ENCODE assay signal across 10 mouse cellular contexts in the genomic region with DNA sequence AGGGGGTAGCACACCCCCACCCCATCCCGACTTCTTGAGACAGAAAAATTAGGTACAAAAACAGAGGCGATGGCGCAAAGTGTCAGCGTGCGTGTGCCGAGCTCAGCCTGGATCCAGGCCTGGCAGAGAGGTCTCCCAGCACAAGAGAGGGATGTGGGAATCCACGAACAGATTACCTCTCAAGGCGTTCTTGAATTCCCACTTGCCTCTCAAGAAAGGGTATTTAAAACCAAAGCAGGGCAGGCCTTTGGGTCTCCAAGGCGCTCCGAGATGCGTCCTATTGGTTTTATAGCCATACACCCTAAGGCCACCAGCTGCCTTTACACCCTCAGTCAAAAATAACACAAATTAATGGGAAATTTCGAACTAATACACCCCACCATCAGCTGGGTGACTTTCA. TPM values are rescaled to one million over a fixed set of nuclear protein-coding genes. Genes with fewer than 3 reads are reported as not detected.
DNase-seq lines count a peak whose midpoint lies in the region; ATAC-seq and TF ChIP-seq lines count a peak whose summit lies in the region.
"Had no signal": no experiment of that assay in that cellular context is flagged by ENCODE, and none has a peak within 500 bp of the region (broad histone marks: within the 10 kb centered on the region; RNA-seq: fewer than 3 reads in every experiment).

No protein-coding gene starts in this region.

- peak overlapping the region; percentile 62 for H3K4me2 ChIP-seq in liver, embryonic 11.5 days
- H3K4me2 ChIP-seq in neural tube, embryonic 15.5 days: peak overlapping the region; percentile 57

- no peak overlapping the region for H3K9ac ChIP-seq in liver, embryonic 11.5 days (ENCODE audit: low read depth, low read length)
- H3K9ac ChIP-seq in neural tube, embryonic 15.5 days (replicated peaks): no peak overlapping the region

- peaks cover 4% of the 10 kb centered on the region; the same call in 1 of the 2 replicates for H3K4me1 ChIP-seq in liver, embryonic 11.5 days (replicated peaks; ENCODE audit: control insufficient read depth, insufficient read depth, low read length)
- no peaks in the 10 kb centered on the region for H3K4me1 ChIP-seq in embryonic fibroblast, embryonic 13.5 days (ENCODE audit: control insufficient read depth, insufficient read depth, low read length)
- peaks cover 38% of the 10 kb centered on the region for H3K4me1 ChIP-seq in limb, embryonic 10.5 days
- H3K4me1 ChIP-seq in neural tube, embryonic 15.5 days: peaks cover 33% of the 10 kb centered on the region

- TF ChIP-seq POLR2A in embryonic fibroblast, embryonic 13.5 days (IDR thresholded peaks at IDR 0.05; ENCODE audit: low read depth, low read length): no peak

- no peak overlapping the region for H3K27ac ChIP-seq in liver, embryonic 11.5 days (ENCODE audit: low read depth, low read length)
- no peak overlapping the region for H3K27ac ChIP-seq in embryonic fibroblast, embryonic 13.5 days (ENCODE audit: insufficient read depth, low read length)
- no peak overlapping the region for H3K27ac ChIP-seq in limb, embryonic 10.5 days
- no peak overlapping the region for H3K27ac ChIP-seq in neural tube, embryonic 15.5 days (replicated peaks)

- H3K36me3 ChIP-seq in liver, embryonic 11.5 days (ENCODE audit: control insufficient read depth, insufficient read depth, low read length): no peaks in the 10 kb centered on the region
- no peaks in the 10 kb centered on the region for H3K36me3 ChIP-seq in limb, embryonic 10.5 days
- no peaks in the 10 kb centered on the region for H3K36me3 ChIP-seq in neural tube, embryonic 15.5 days

- H3K27me3 ChIP-seq in liver, embryonic 11.5 days (replicated peaks; ENCODE audit: control insufficient read depth, insufficient read depth, low read length): peaks cover 80% of the 10 kb centered on the region
- peaks cover 89% of the 10 kb centered on the region for H3K27me3 ChIP-seq in limb, embryonic 10.5 days (ENCODE audit: low read depth, poor library complexity, severe bottlenecking)
- peaks cover 87% of the 10 kb centered on the region for H3K27me3 ChIP-seq in neural tube, embryonic 15.5 days (replicated peaks)

- no peak overlapping the region; the same call in 1 of the 2 replicates for H3K4me3 ChIP-seq in liver, embryonic 11.5 days (ENCODE audit: low read depth, low read length)
- peak overlapping the region; percentile 27; the same call in 1 of the 2 replicates for H3K4me3 ChIP-seq in embryonic fibroblast, embryonic 13.5 days (ENCODE audit: insufficient read depth, low read length)
- H3K4me3 ChIP-seq in limb, embryonic 10.5 days: peak overlapping the region; percentile 41; the same call in 1 of the 2 replicates
- peak overlapping the region; percentile 45 for H3K4me3 ChIP-seq in neural tube, embryonic 15.5 days (replicated peaks)

- ATAC-seq in liver, embryonic 11.5 days (replicated peaks; ENCODE audit: low FRiP score): no peak
- no peak for ATAC-seq in neural tube, embryonic 15.5 days (ENCODE audit: low FRiP score)

- DNase-seq in liver, embryonic 11.5 days (ENCODE audit: low spot score): no peak
- no peak for DNase-seq in liver
- peak; percentile 49 for DNase-seq in limb, embryonic 10.5 days (ENCODE audit: low spot score)
- no peak for DNase-seq in spleen, adult 18-20 months
- DNase-seq in gastrocnemius, postnatal 4 days (ENCODE audit: low spot score in 2 of 2): no peak
- no peak for DNase-seq in adrenal gland, adult 8-10 months

- H3K9me3 ChIP-seq in liver, embryonic 11.5 days (ENCODE audit: control insufficient read depth, low read length): no peaks in the 10 kb centered on the region
- H3K9me3 ChIP-seq in limb, embryonic 10.5 days (replicated peaks): no peaks in the 10 kb centered on the region
- no peaks in the 10 kb centered on the region for H3K9me3 ChIP-seq in neural tube, embryonic 15.5 days (replicated peaks)

- no peak for TF ChIP-seq CTCF in embryonic fibroblast, embryonic 13.5 days (IDR thresholded peaks at IDR 0.05; ENCODE audit: borderline replicate concordance, insufficient read depth, low read length)

- WGBS in liver, embryonic 11.5 days: 21% methylated on average over 12 of the region's 12 CpGs
- 11% methylated on average over 12 of the region's 12 CpGs for WGBS in limb, embryonic 10.5 days
- 2% methylated on average over 12 of the region's 12 CpGs for WGBS in neural tube, embryonic 15.5 days

RNA-seq across cellular contexts. Expression of a gene that starts 4.4 kb away (rescaled TPM):
- polyA plus RNA-seq in liver, embryonic 11.5 days (2014; fragmentation: Nextera tagmentation; extraction: Ambion mirVana): 0.70 and 1.2 TPM in 2 replicates
- 1.4 and 2.0 TPM in 2 replicates for polyA plus RNA-seq in embryonic fibroblast, embryonic 13.5 days (2011; ENCODE audit: insufficient read length, low read depth, missing spikeins)
- polyA plus RNA-seq in limb, embryonic 10.5 days (2016; fragmentation: Nextera tagmentation; extraction: Ambion mirVana): 0.44 and 0.75 TPM in 2 replicates
- polyA plus RNA-seq in neural tube, embryonic 15.5 days (2015; fragmentation: Nextera tagmentation; extraction: Ambion mirVana): 4.5 and 6.3 TPM in 2 replicates
- under 1 TPM; 0.21 to 0.29 TPM for total RNA-seq in gastrocnemius, postnatal 4 days (2021)
- total RNA-seq in adrenal gland, adult 8-10 months (2022): not detected
- total RNA-seq: monocyte, adult 5-6 weeks had no signal
- polyA plus RNA-seq: inflammation-experienced regulatory T-cells, adult 6 months had no signal
